Mouse (Mus musculus) ES-E14 (cell line): ENCODE results near the gene Eif3l.

Experiments used
- HCFC1 ChIP-seq: IDR thresholded peaks from 2 replicates; pipeline ENCODE4 v1.6.1; 2012; ENCODE audit warnings: low read length, inconsistent platforms, borderline replicate concordance; ENCODE audit not compliant: insufficient read depth
- ZC3H11A ChIP-seq: IDR thresholded peaks from 2 replicates; pipeline ENCODE4 v1.6.1; 2012; ENCODE audit warnings: low read depth, mild to moderate bottlenecking, inconsistent platforms, low read length, borderline replicate concordance

DNA sequence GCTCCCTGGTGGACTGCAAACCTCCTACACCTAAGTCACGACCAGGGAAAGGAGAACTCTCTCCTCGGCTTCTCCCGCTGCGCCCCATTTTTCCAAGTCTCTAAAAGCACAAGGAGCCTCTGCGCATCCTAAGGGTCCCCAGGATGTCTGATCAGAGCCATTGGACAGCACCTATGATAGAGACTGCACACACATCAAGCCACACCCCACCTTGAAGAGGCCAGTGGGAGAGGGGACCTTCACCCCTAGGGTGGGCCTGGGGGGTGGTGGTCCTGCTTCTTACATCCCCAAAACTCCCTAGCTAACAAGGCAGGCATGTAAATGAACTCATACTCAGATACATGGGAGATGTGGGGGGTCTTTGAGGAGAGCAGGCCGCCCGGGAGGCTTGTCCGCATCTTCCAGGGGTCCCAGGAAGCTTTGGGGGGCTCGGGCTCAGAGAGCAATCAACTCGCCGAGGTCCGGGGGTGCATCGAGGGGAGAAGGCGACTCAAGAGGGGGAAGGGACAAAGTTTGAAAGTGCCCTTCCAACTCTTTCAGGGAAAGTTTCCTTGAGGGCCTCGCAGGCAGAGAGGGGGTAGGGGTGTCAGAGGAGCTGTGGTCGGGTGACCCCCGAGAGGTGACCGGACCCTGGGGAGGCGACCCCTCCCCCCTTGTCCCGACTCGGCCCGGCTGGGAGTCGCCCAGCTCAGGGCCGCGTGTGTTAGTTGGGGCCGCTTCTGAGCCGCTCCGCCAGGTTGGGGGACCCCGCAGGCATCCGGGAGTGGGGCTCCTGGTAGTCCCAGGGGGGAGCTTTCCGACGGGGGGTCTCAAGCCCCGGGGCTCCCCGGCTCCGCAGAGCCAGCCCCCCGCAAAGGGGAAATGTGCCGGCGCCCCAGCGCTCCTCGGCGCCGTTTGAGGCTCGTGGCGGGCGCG, 47.4 kb upstream of the Eif3l start:
- TF ChIP-seq ZC3H11A (no peak), HCFC1 (no peak)
